Mouse (Mus musculus): Measurements from ENCODE around the gene 4632433K11Rik.

- TF ChIP-seq CTCF (conservative IDR thresholded peaks at IDR 0.05; ENCODE audit: low read length), result no peak
- TF ChIP-seq POU5F1 (IDR thresholded peaks at IDR 0.05; ENCODE audit: borderline replicate concordance, low read length), result no peak
- TF ChIP-seq NANOG (IDR thresholded peaks at IDR 0.05; ENCODE audit: borderline replicate concordance, low read length), result no peak
These were observed 17.9 kb upstream of the 4632433K11Rik start for GRCm38 (mm10) chr7:5016057-5016456.

All from E14TG2a.4 (cell line).